In genomic region chr16:97961381-97962150, GRCm38 (mm10) we compare ENCODE assay signal across 8 mouse cellular contexts. TPM values are rescaled to one million over a fixed set of nuclear protein-coding genes. Genes with fewer than 3 reads are reported as not detected.
DNase-seq lines count a peak whose midpoint lies in the region; ATAC-seq and TF ChIP-seq lines count a peak whose summit lies in the region.

No protein-coding gene starts in this region.

- no peak for TF ChIP-seq CTCF in G1E (IDR thresholded peaks at IDR 0.05; ENCODE audit: low read depth, low read length)

- H3K4me1 ChIP-seq in kidney, embryonic 14.5 days (ENCODE audit: control insufficient read depth, insufficient read depth, low read length), result peaks cover 4% of the 10 kb centered on the region; the same call in 1 of the 2 replicates
- peaks cover 51% of the 10 kb centered on the region for H3K4me1 ChIP-seq in G1E (ENCODE audit: insufficient read depth, low read depth, low read length)
- peaks cover 9% of the 10 kb centered on the region; the same call in 1 of the 2 replicates for H3K4me1 ChIP-seq in intestine, embryonic 16.5 days (ENCODE audit: control insufficient read depth, insufficient read depth, low read length)
- H3K4me1 ChIP-seq in midbrain, embryonic 16.5 days (ENCODE audit: control insufficient read depth, insufficient read depth, low read length), result peaks cover 13% of the 10 kb centered on the region

- ATAC-seq in kidney, embryonic 14.5 days (ENCODE audit: low FRiP score, low TSS enrichment), result peak; percentile 5
- no peak for ATAC-seq in G1E (ENCODE audit: extremely low read depth, insufficient number of reproducible peaks, low FRiP score, poor library complexity, severe bottlenecking)
- ATAC-seq in erythroblast, adult 5-6 weeks (replicated peaks; ENCODE audit: low FRiP score, poor library complexity, severe bottlenecking), result 0 out of 2 replicates have a peak, but pooled peaks have one; percentile 7
- peak; percentile 57 for ATAC-seq in intestine, embryonic 16.5 days
- ATAC-seq in midbrain, embryonic 16.5 days, result peak; percentile 61

- no peaks in the 10 kb centered on the region for H3K9me3 ChIP-seq in kidney, embryonic 14.5 days (ENCODE audit: control insufficient read depth, low read length)
- no peaks in the 10 kb centered on the region for H3K9me3 ChIP-seq in G1E (replicated peaks)
- no peaks in the 10 kb centered on the region for H3K9me3 ChIP-seq in intestine, embryonic 16.5 days (ENCODE audit: control insufficient read depth, low read length)
- no peaks in the 10 kb centered on the region for H3K9me3 ChIP-seq in midbrain, embryonic 16.5 days (replicated peaks; ENCODE audit: control insufficient read depth, low read length, poor library complexity, severe bottlenecking)

- H3K4me3 ChIP-seq in kidney, embryonic 14.5 days (ENCODE audit: low read length), result peak overlapping the region; percentile 89
- peak overlapping the region; percentile 93 for H3K4me3 ChIP-seq in G1E (ENCODE audit: low read depth, low read length)
- H3K4me3 ChIP-seq in intestine, embryonic 16.5 days (ENCODE audit: low read length), result peak overlapping the region; percentile 86
- peak overlapping the region; percentile 92 for H3K4me3 ChIP-seq in midbrain, embryonic 16.5 days (ENCODE audit: low read depth, low read length)

- DNase-seq in kidney, postnatal 4 days, result no peak
- no peak for DNase-seq in G1E (ENCODE audit: low spot score)
- DNase-seq in thymus, postnatal 0 days (ENCODE audit: low spot score), result no peak
- no peak for DNase-seq in yolk sac, embryonic 10.5 days (ENCODE audit: low spot score)

- peak overlapping the region; percentile 94 for H3K27ac ChIP-seq in kidney, embryonic 14.5 days (ENCODE audit: low read depth, low read length)
- H3K27ac ChIP-seq in intestine, embryonic 16.5 days (ENCODE audit: low read length), result peak overlapping the region; percentile 99
- peak overlapping the region; percentile 98 for H3K27ac ChIP-seq in midbrain, embryonic 16.5 days (ENCODE audit: low read length)

- 7% methylated on average over 34 of the region's 36 CpGs for WGBS in kidney, embryonic 14.5 days
- 5% methylated on average over 36 of the region's 36 CpGs for WGBS in intestine, embryonic 16.5 days
- 8% methylated on average over 36 of the region's 36 CpGs for WGBS in midbrain, embryonic 16.5 days

- H3K9ac ChIP-seq in kidney, embryonic 14.5 days (ENCODE audit: low read depth, low read length), result peak overlapping the region; percentile 92
- peak overlapping the region; percentile 83 for H3K9ac ChIP-seq in intestine, embryonic 16.5 days (ENCODE audit: low read depth, low read length)
- peak overlapping the region; percentile 93 for H3K9ac ChIP-seq in midbrain, embryonic 16.5 days (ENCODE audit: low read depth, low read length)

- no peaks in the 10 kb centered on the region for H3K27me3 ChIP-seq in kidney, embryonic 14.5 days (ENCODE audit: control insufficient read depth, insufficient read depth, low read length)
- H3K27me3 ChIP-seq in G1E (ENCODE audit: insufficient read depth, low read length), result no peaks in the 10 kb centered on the region
- H3K27me3 ChIP-seq in intestine, embryonic 16.5 days (replicated peaks; ENCODE audit: control insufficient read depth, insufficient read depth, low read length), result no peaks in the 10 kb centered on the region
- H3K27me3 ChIP-seq in midbrain, embryonic 16.5 days (ENCODE audit: control insufficient read depth, insufficient read depth, low read depth, low read length), result no peaks in the 10 kb centered on the region

- H3K4me2 ChIP-seq in kidney, embryonic 14.5 days (replicated peaks; ENCODE audit: low read depth, low read length), result peak overlapping the region; percentile 78
- peak overlapping the region; percentile 83 for H3K4me2 ChIP-seq in intestine, embryonic 16.5 days (ENCODE audit: low read depth, low read length)
- peak overlapping the region; percentile 95 for H3K4me2 ChIP-seq in midbrain, embryonic 16.5 days (ENCODE audit: low read length)

- H3K36me3 ChIP-seq in kidney, embryonic 14.5 days (ENCODE audit: control insufficient read depth, insufficient read depth, low read length), result peaks cover 3% of the 10 kb centered on the region; the same call in 1 of the 2 replicates
- H3K36me3 ChIP-seq in G1E (replicated peaks), result peaks cover 15% of the 10 kb centered on the region
- H3K36me3 ChIP-seq in intestine, embryonic 16.5 days (ENCODE audit: control insufficient read depth, insufficient read depth, low read length), result no peaks in the 10 kb centered on the region
- H3K36me3 ChIP-seq in midbrain, embryonic 16.5 days (ENCODE audit: control insufficient read depth, insufficient read depth, low read length), result no peaks in the 10 kb centered on the region

RNA-seq across cellular contexts. Expression of gene C2cd2, which starts 0.8 kb away (rescaled TPM):
- polyA plus RNA-seq in kidney, embryonic 14.5 days (2014; fragmentation: Nextera tagmentation; extraction: Ambion mirVana), result 12.6 and 20.6 TPM in 2 replicates
- 9.8 and 15.1 TPM in 2 replicates for total RNA-seq in G1E (2014; fragmentation: Nextera tagmentation)
- total RNA-seq in G1E (2017), result 7.3 and 10.4 TPM in 2 replicates
- polyA plus RNA-seq in G1E (2012), result 19.5 and 19.7 TPM in 2 replicates
- total RNA-seq in erythroblast, adult 5-6 weeks (2015; ENCODE audit: low replicate concordance), result 2.7 and 9.4 TPM in 2 replicates
- 4.3 and 10.1 TPM in 2 replicates for total RNA-seq in erythroblast, adult 5-6 weeks (2017; ENCODE audit: low replicate concordance)
- 9.9 and 10.2 TPM in 2 replicates for polyA plus RNA-seq in intestine, embryonic 16.5 days (2015; fragmentation: Nextera tagmentation; extraction: Ambion mirVana)
- polyA plus RNA-seq in midbrain, embryonic 16.5 days (2015; fragmentation: Nextera tagmentation; extraction: Ambion mirVana), result 11.7 and 13.4 TPM in 2 replicates
- polyA plus RNA-seq in thymus, postnatal 0 days (2015; fragmentation: Nextera tagmentation; extraction: Ambion mirVana), result 6.6 and 8.0 TPM in 2 replicates

RNA-seq across cellular contexts. Expression of gene Zbtb21, which starts 0.9 kb away (rescaled TPM):
- polyA plus RNA-seq in kidney, embryonic 14.5 days (2014; fragmentation: Nextera tagmentation; extraction: Ambion mirVana), result 12.3 and 14.1 TPM in 2 replicates
- total RNA-seq in G1E (2014; fragmentation: Nextera tagmentation), result 14.9 and 25.3 TPM in 2 replicates
- total RNA-seq in G1E (2017), result 11.1 and 12.0 TPM in 2 replicates
- polyA plus RNA-seq in G1E (2012), result 18.7 and 19.1 TPM in 2 replicates
- 0.96 and 11.3 TPM in 2 replicates for total RNA-seq in erythroblast, adult 5-6 weeks (2015; ENCODE audit: low replicate concordance)
- total RNA-seq in erythroblast, adult 5-6 weeks (2017; ENCODE audit: low replicate concordance), result 1.0 and 7.5 TPM in 2 replicates
- 11.2 and 11.5 TPM in 2 replicates for polyA plus RNA-seq in intestine, embryonic 16.5 days (2015; fragmentation: Nextera tagmentation; extraction: Ambion mirVana)
- polyA plus RNA-seq in midbrain, embryonic 16.5 days (2015; fragmentation: Nextera tagmentation; extraction: Ambion mirVana), result 11.9 and 12.8 TPM in 2 replicates
- 7.6 and 7.7 TPM in 2 replicates for polyA plus RNA-seq in thymus, postnatal 0 days (2015; fragmentation: Nextera tagmentation; extraction: Ambion mirVana)

RNA-seq across cellular contexts. Expression of gene B230307C23Rik, which starts 35.5 kb away (rescaled TPM):
- polyA plus RNA-seq in kidney, embryonic 14.5 days (2014; fragmentation: Nextera tagmentation; extraction: Ambion mirVana), result 28.8 and 29.3 TPM in 2 replicates
- total RNA-seq in G1E (2014; fragmentation: Nextera tagmentation), result 28.1 and 31.3 TPM in 2 replicates
- 56.0 and 103 TPM in 2 replicates for total RNA-seq in G1E (2017)
- 2.5 and 2.7 TPM in 2 replicates for polyA plus RNA-seq in G1E (2012)
- total RNA-seq in erythroblast, adult 5-6 weeks (2015; ENCODE audit: low replicate concordance), result 7.5 and 8.5 TPM in 2 replicates
- total RNA-seq in erythroblast, adult 5-6 weeks (2017; ENCODE audit: low replicate concordance), result 6.4 and 16.6 TPM in 2 replicates
- polyA plus RNA-seq in intestine, embryonic 16.5 days (2015; fragmentation: Nextera tagmentation; extraction: Ambion mirVana), result 25.7 and 26.5 TPM in 2 replicates
- polyA plus RNA-seq in midbrain, embryonic 16.5 days (2015; fragmentation: Nextera tagmentation; extraction: Ambion mirVana), result 17.9 and 18.6 TPM in 2 replicates
- 46.0 and 49.7 TPM in 2 replicates for polyA plus RNA-seq in thymus, postnatal 0 days (2015; fragmentation: Nextera tagmentation; extraction: Ambion mirVana)
